Mouse (Mus musculus) heart, postnatal 4 days (tissue): ENCODE measurements around the gene Phtf2. TPM values are rescaled to one million over a fixed set of nuclear protein-coding genes. Genes with fewer than 3 reads are reported as not detected.
"Not testable (repeated sequence)": the region's sequence is repeated elsewhere in the genome, so short reads cannot be mapped to it uniquely, and the experiment has no call there.

Experiments
- DNase-seq: peaks from one replicate; pipeline ENCODE4 v3.0.0; 2021
- total RNA-seq, 2 experiments: library from RNA; stranded (reverse); gene quantifications; 2 replicates each; pipeline ENCODE4 v1.2.3; 2021

The Phtf2 gene
- total RNA-seq, 2 experiments from 2014 or later = 61.0 to 66.1 TPM

GRCm38 (mm10) chr5:20765365-20765920 is 116.5 kb downstream of the Phtf2 start:
- no peak for DNase-seq

- DNase-seq = not testable (repeated sequence)
These were observed 119.5 kb downstream of the Phtf2 start for GRCm38 (mm10) chr5:20762441-20762840.

- no peak for DNase-seq
These were observed 121.4 kb downstream of the Phtf2 start for GRCm38 (mm10) chr5:20760368-20761162.

GRCm38 (mm10) chr5:20759771-20760170 is 122.2 kb downstream of the Phtf2 start:
- no peak for DNase-seq

GRCm38 (mm10) chr5:20753963-20754362 is 128.0 kb downstream of the Phtf2 start:
- DNase-seq = no peak

GRCm38 (mm10) chr5:20753096-20753495 is 128.8 kb downstream of the Phtf2 start:
- DNase-seq = no peak

- no peak for DNase-seq
These were observed 130.2 kb downstream of the Phtf2 start for GRCm38 (mm10) chr5:20751696-20752095.

GRCm38 (mm10) chr5:20751000-20751399 is 130.9 kb downstream of the Phtf2 start:
- no peak for DNase-seq

- DNase-seq = no peak
These were observed 132.4 kb downstream of the Phtf2 start for GRCm38 (mm10) chr5:20749535-20749934.

- DNase-seq = no peak
These were observed 133.1 kb downstream of the Phtf2 start for GRCm38 (mm10) chr5:20748856-20749255.

GRCm38 (mm10) chr5:20748142-20748541 is 133.8 kb downstream of the Phtf2 start:
- no peak for DNase-seq

GRCm38 (mm10) chr5:20741936-20742335 is 140.0 kb downstream of the Phtf2 start:
- DNase-seq = no peak

GRCm38 (mm10) chr5:20741193-20741592 is 140.7 kb downstream of the Phtf2 start:
- DNase-seq = no peak

GRCm38 (mm10) chr5:20738795-20739194 is 143.1 kb downstream of the Phtf2 start:
- no peak for DNase-seq

- DNase-seq = not testable (repeated sequence)
These were observed 158.7 kb downstream of the Phtf2 start for GRCm38 (mm10) chr5:20723226-20723625.

GRCm38 (mm10) chr5:20720201-20720900 is 161.6 kb downstream of the Phtf2 start:
- DNase-seq = peak; percentile 11

- DNase-seq = not testable (repeated sequence)
These were observed 165.9 kb downstream of the Phtf2 start for GRCm38 (mm10) chr5:20715980-20716379.

- not testable (repeated sequence) for DNase-seq
These were observed 167.3 kb downstream of the Phtf2 start for GRCm38 (mm10) chr5:20714619-20715018.

GRCm38 (mm10) chr5:20710845-20711244 is 171.1 kb downstream of the Phtf2 start:
- DNase-seq = not testable (repeated sequence)
